Mouse (Mus musculus): ENCODE results near the gene Tsc1. TPM values are rescaled to one million over a fixed set of nuclear protein-coding genes. Genes with fewer than 3 reads are reported as not detected.
A peak's percentile ranks its signal among the peaks of the same experiment; 100 is the strongest.

Gene Tsc1
- polyA plus RNA-seq, 1 experiment from 2014 or later = 18.7 TPM

GRCm38 (mm10) chr2:28617498-28618486, 23.2 kb upstream of the Tsc1 start:
- no peak overlapping the region for H3K4me3 ChIP-seq (replicated peaks)
- H3K9ac ChIP-seq = no peak overlapping the region
- H3K4me1 ChIP-seq = 0 out of 2 replicates have a peak, but pooled peaks cover 4% of the 10 kb centered on the region
- no peak overlapping the region for H3K4me2 ChIP-seq
- 72% methylated on average over 8 of the region's 8 CpGs for WGBS
- peaks cover 8% of the 10 kb centered on the region; the same call in 1 of the 2 replicates for H3K27me3 ChIP-seq (replicated peaks)
- no peak for ATAC-seq (ENCODE audit: insufficient read depth, low FRiP score, low read depth)
- no peaks in the 10 kb centered on the region for H3K36me3 ChIP-seq
- H3K27ac ChIP-seq = no peak overlapping the region
- no peaks in the 10 kb centered on the region for H3K9me3 ChIP-seq

GRCm38 (mm10) chr2:28618777-28619336, 22.2 kb upstream of the Tsc1 start:
- WGBS = 74% methylated on average over 6 of the region's 6 CpGs
- Histone ChIP-seq H3K27me3 (replicated peaks) (peaks cover 8% of the 10 kb centered on the region; the same call in 1 of the 2 replicates), H3K9me3 (no peaks in the 10 kb centered on the region), H3K36me3 (no peaks in the 10 kb centered on the region), H3K4me2 (no peak overlapping the region), H3K4me1 (0 out of 2 replicates have a peak, but pooled peaks cover 4% of the 10 kb centered on the region), H3K27ac (no peak overlapping the region), H3K4me3 (replicated peaks) (no peak overlapping the region), H3K9ac (no peak overlapping the region)
- no peak for ATAC-seq (ENCODE audit: insufficient read depth, low FRiP score, low read depth)

DNA sequence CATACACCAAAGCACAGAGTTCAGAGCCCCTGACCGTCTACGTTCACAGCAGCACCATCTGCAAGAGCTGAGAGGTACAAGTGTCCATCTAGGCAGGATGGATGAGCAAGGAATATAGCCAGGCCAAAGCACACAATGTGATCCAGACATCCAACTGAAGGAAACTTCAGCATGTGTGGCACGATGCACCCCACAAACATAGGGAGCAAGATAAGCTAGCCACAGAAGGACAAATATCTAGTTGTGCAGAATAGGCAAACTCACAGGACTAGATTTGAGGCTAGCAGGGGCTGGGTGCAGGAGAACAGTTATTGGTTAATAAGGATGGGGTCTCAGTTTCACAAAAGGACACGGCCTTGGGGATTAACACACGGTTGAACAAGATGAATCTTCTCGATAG, 21.7 kb upstream of the Tsc1 start:
- WGBS = 74% methylated on average over 6 of the region's 6 CpGs
- Histone ChIP-seq H3K9ac (no peak overlapping the region), H3K27me3 (replicated peaks) (peaks cover 8% of the 10 kb centered on the region; the same call in 1 of the 2 replicates), H3K9me3 (no peaks in the 10 kb centered on the region), H3K4me2 (no peak overlapping the region), H3K36me3 (no peaks in the 10 kb centered on the region), H3K27ac (no peak overlapping the region), H3K4me1 (0 out of 2 replicates have a peak, but pooled peaks cover 4% of the 10 kb centered on the region), H3K4me3 (replicated peaks) (no peak overlapping the region)
- no peak for ATAC-seq (ENCODE audit: insufficient read depth, low FRiP score, low read depth)

- no peak for ATAC-seq (ENCODE audit: insufficient read depth, low FRiP score, low read depth)
- no peaks in the 10 kb centered on the region for H3K36me3 ChIP-seq
- no peaks in the 10 kb centered on the region for H3K9me3 ChIP-seq
- H3K4me1 ChIP-seq = 0 out of 2 replicates have a peak, but pooled peaks cover 4% of the 10 kb centered on the region
- H3K4me3 ChIP-seq (replicated peaks) = peak overlapping the region; percentile 6; the same call in 1 of the 2 replicates
- H3K27me3 ChIP-seq (replicated peaks) = peaks cover 8% of the 10 kb centered on the region; the same call in 1 of the 2 replicates
- no peak overlapping the region for H3K9ac ChIP-seq
- H3K4me2 ChIP-seq = no peak overlapping the region
- H3K27ac ChIP-seq = no peak overlapping the region
- 57% methylated on average over 10 of the region's 10 CpGs for WGBS
Observed at GRCm38 (mm10) chr2:28620522-28620921, 20.5 kb upstream of the Tsc1 start.

DNA sequence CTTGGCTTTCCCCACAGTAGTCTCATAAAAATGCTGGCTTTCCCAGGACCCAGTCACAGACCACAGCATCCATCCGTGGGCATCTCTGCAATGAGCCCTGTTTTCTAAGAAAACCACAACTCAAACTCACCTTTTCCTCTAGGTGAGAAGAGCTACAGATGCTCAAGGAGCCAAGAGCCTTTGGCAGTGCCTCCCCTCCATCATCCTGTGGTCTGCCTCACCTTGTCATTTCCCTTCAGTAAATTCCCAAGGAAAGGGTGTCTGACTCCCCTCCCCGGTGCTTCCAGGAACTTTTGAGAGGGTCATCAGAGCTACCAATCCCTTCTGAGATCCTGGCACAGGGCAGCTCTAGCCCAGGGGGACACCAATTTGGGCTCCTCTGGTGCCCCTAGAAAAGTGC, 19.9 kb upstream of the Tsc1 start:
- Histone ChIP-seq H3K9me3 (no peaks in the 10 kb centered on the region), H3K4me3 (replicated peaks) (0 out of 2 replicates have a peak overlapping the region, but pooled peaks have one; percentile 12), H3K4me2 (no peak overlapping the region), H3K4me1 (0 out of 2 replicates have a peak, but pooled peaks cover 4% of the 10 kb centered on the region), H3K27me3 (replicated peaks) (peaks cover 8% of the 10 kb centered on the region; the same call in 1 of the 2 replicates), H3K9ac (no peak overlapping the region), H3K27ac (no peak overlapping the region), H3K36me3 (no peaks in the 10 kb centered on the region)
- 28% methylated on average over 2 of the region's 2 CpGs for WGBS
- ATAC-seq (ENCODE audit: insufficient read depth, low FRiP score, low read depth) = no peak

GRCm38 (mm10) chr2:28621664-28622171, 19.3 kb upstream of the Tsc1 start, which contains the start of gene Gfi1b:
Gfi1b (minus strand) TSS chr2:28621982.
- no peak within 1 kb of the TSS for H3K27ac ChIP-seq
- WGBS = 8% methylated on average over 16 of the region's 16 CpGs
- no peak for ATAC-seq (ENCODE audit: insufficient read depth, low FRiP score, low read depth)
- H3K36me3 ChIP-seq = no peaks in the 10 kb centered on the region
- H3K4me3 ChIP-seq (replicated peaks) = peak within 1 kb of the TSS; percentile 17; the same call in 1 of the 2 replicates
- H3K9me3 ChIP-seq = no peaks in the 10 kb centered on the region
- H3K4me1 ChIP-seq = 0 out of 2 replicates have a peak, but pooled peaks cover 4% of the 10 kb centered on the region
- H3K27me3 ChIP-seq (replicated peaks) = peaks cover 8% of the 10 kb centered on the region; the same call in 1 of the 2 replicates
- H3K4me2 ChIP-seq = 0 out of 2 replicates have a peak within 1 kb of the TSS, but pooled peaks have one; percentile 5
- no peak within 1 kb of the TSS for H3K9ac ChIP-seq

GRCm38 (mm10) chr2:28622521-28623124, 18.4 kb upstream of the Tsc1 start:
- Histone ChIP-seq H3K27ac (no peak overlapping the region), H3K9ac (no peak overlapping the region), H3K36me3 (no peaks in the 10 kb centered on the region), H3K4me2 (no peak overlapping the region), H3K4me1 (0 out of 2 replicates have a peak, but pooled peaks cover 4% of the 10 kb centered on the region), H3K27me3 (replicated peaks) (peaks cover 8% of the 10 kb centered on the region; the same call in 1 of the 2 replicates), H3K9me3 (no peaks in the 10 kb centered on the region), H3K4me3 (replicated peaks) (no peak overlapping the region)
- no peak for ATAC-seq (ENCODE audit: insufficient read depth, low FRiP score, low read depth)
- 24% methylated on average over 10 of the region's 10 CpGs for WGBS

DNA sequence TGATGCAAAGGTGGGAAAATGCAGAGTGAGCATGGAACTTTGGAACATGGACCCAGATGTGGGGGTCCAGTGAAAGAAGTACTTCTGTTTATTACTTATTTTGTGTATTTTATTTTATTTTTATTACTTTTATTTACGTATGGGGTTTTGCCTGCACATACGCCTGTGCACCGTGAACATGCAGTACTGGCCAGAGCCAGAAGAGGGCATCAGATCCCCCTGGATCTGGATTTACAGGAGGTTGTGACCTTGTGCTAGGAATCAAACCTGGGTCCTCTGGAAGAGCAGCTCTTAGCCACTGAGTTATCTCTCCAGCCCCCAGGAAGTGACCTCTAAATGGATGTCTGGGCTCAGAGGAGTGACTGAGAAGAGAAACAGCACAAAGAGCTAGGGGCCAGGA, 16.2 kb upstream of the Tsc1 start:
- H3K9me3 ChIP-seq = no peaks in the 10 kb centered on the region
- H3K27ac ChIP-seq = no peak overlapping the region
- WGBS = 88% methylated on average over 3 of the region's 3 CpGs
- H3K27me3 ChIP-seq (replicated peaks) = peaks cover 8% of the 10 kb centered on the region; the same call in 1 of the 2 replicates
- H3K4me3 ChIP-seq (replicated peaks) = no peak overlapping the region
- ATAC-seq (ENCODE audit: insufficient read depth, low FRiP score, low read depth) = no peak
- no peak overlapping the region for H3K4me2 ChIP-seq
- 0 out of 2 replicates have a peak, but pooled peaks cover 4% of the 10 kb centered on the region for H3K4me1 ChIP-seq
- H3K36me3 ChIP-seq = no peaks in the 10 kb centered on the region
- H3K9ac ChIP-seq = no peak overlapping the region

GRCm38 (mm10) chr2:28626038-28626437, 15.0 kb upstream of the Tsc1 start:
- H3K4me1 ChIP-seq = peaks cover 7% of the 10 kb centered on the region; the same call in 1 of the 2 replicates
- no peak overlapping the region for H3K4me2 ChIP-seq
- H3K4me3 ChIP-seq (replicated peaks) = no peak overlapping the region
- ATAC-seq (ENCODE audit: insufficient read depth, low FRiP score, low read depth) = no peak
- no peak overlapping the region for H3K27ac ChIP-seq
- no peaks in the 10 kb centered on the region for H3K36me3 ChIP-seq
- peaks cover 3% of the 10 kb centered on the region; the same call in 1 of the 2 replicates for H3K27me3 ChIP-seq (replicated peaks)
- no peaks in the 10 kb centered on the region for H3K9me3 ChIP-seq
- WGBS = 80% methylated on average over 3 of the region's 3 CpGs
- H3K9ac ChIP-seq = no peak overlapping the region

- H3K27me3 ChIP-seq (replicated peaks) = no peaks in the 10 kb centered on the region
- H3K4me3 ChIP-seq (replicated peaks) = no peak overlapping the region
- WGBS = 55% methylated on average over 2 of the region's 2 CpGs
- H3K4me1 ChIP-seq = peaks cover 3% of the 10 kb centered on the region; the same call in 1 of the 2 replicates
- H3K4me2 ChIP-seq = no peak overlapping the region
- no peak overlapping the region for H3K27ac ChIP-seq
- H3K9me3 ChIP-seq = no peaks in the 10 kb centered on the region
- H3K36me3 ChIP-seq = no peaks in the 10 kb centered on the region
- H3K9ac ChIP-seq = no peak overlapping the region
- no peak for ATAC-seq (ENCODE audit: insufficient read depth, low FRiP score, low read depth)
Observed at GRCm38 (mm10) chr2:28628053-28628452, 13.0 kb upstream of the Tsc1 start.

DNA sequence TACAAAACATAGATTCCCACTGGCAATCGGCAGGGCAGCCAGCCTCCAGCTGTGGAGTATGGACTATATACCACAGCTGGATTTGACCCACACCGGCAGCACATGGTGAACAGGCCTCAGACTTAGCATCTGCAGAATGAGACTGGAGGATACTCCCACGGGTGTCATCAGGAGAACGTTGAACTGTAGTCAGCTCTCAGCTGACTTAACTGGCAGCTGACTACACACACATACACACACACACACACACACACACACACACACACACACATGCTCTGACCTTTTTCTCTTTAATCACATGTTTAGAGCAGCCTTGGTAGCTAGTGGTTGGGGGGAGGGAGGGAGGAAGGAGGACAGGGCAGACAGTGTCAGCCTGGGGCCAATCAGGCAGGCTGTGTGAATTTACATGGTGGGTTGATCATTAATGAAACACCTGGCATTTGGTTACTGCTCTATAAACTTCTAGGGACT, 11.1 kb upstream of the Tsc1 start:
- no peaks in the 10 kb centered on the region for H3K9me3 ChIP-seq
- H3K27me3 ChIP-seq (replicated peaks) = no peaks in the 10 kb centered on the region
- no peak overlapping the region for H3K4me3 ChIP-seq (replicated peaks)
- no peaks in the 10 kb centered on the region for H3K36me3 ChIP-seq
- no peak overlapping the region for H3K4me2 ChIP-seq
- peak; percentile 92 for ATAC-seq (ENCODE audit: insufficient read depth, low FRiP score, low read depth)
- no peak overlapping the region for H3K9ac ChIP-seq
- H3K4me1 ChIP-seq = peaks cover 3% of the 10 kb centered on the region; the same call in 1 of the 2 replicates
- peak overlapping the region; percentile 9; the same call in 1 of the 2 replicates for H3K27ac ChIP-seq
- 34% methylated on average over 4 of the region's 4 CpGs for WGBS
